In genomic region chr17:28899427-28899826, GRCm38 (mm10) we compare ENCODE assay signal across 19 mouse cellular contexts. TPM values are rescaled to one million over a fixed set of nuclear protein-coding genes. Genes with fewer than 3 reads are reported as not detected.
DNase-seq lines count a peak whose midpoint lies in the region; ATAC-seq and TF ChIP-seq lines count a peak whose summit lies in the region.
"Had no signal": no experiment of that assay in that cellular context is flagged by ENCODE, and none has a peak within 500 bp of the region (broad histone marks: within the 10 kb centered on the region; RNA-seq: fewer than 3 reads in every experiment).

No protein-coding gene starts in this region.

- no peaks in the 10 kb centered on the region for H3K36me3 ChIP-seq in spleen, adult 2 months (ENCODE audit: control insufficient read depth, insufficient read depth, low read length)
- H3K36me3 ChIP-seq in lung, postnatal 0 days (ENCODE audit: insufficient read depth, low read length): no peaks in the 10 kb centered on the region
- H3K36me3 ChIP-seq: embryonic facial prominence, embryonic 15.5 days; forebrain, embryonic 12.5 days; heart, embryonic 15.5 days; hindbrain, embryonic 15.5 days had no signal

- DNase-seq in spleen, adult 2 months (ENCODE audit: low read depth in 1 of 2, low spot score in 2 of 2): no peak
- DNase-seq in spleen, postnatal 14 days (ENCODE audit: low spot score in 2 of 2): no peak
- DNase-seq in R1 (ENCODE audit: low read depth, low spot score): peak; percentile 46
- DNase-seq in cerebellum, adult 9-10 months: peak; percentile 80
- DNase-seq in lung, postnatal 0 days (ENCODE audit: low spot score): no peak
- no peak for DNase-seq in spleen, postnatal 10 days (ENCODE audit: low spot score in 2 of 2)
- DNase-seq: adrenal gland, adult 2 months; kidney, adult 11 months; kidney, postnatal 14 days; retina, postnatal 1 day; spleen, adult 18-20 months had no signal

- no peak for TF ChIP-seq EP300 in lung, postnatal 0 days (IDR thresholded peaks at IDR 0.05)

- no peaks in the 10 kb centered on the region for H3K9me3 ChIP-seq in lung, postnatal 0 days (ENCODE audit: low read length)
- H3K9me3 ChIP-seq: embryonic facial prominence, embryonic 15.5 days; forebrain, embryonic 12.5 days; heart, embryonic 15.5 days; hindbrain, embryonic 15.5 days had no signal

- H3K4me3 ChIP-seq in spleen, adult 2 months (ENCODE audit: extremely low read depth, insufficient read depth, insufficient read length): peak overlapping the region; percentile 33; the same call in 1 of the 2 replicates
- H3K4me3 ChIP-seq in lung, postnatal 0 days (ENCODE audit: low read depth, low read length): no peak overlapping the region
- H3K4me3 ChIP-seq: embryonic facial prominence, embryonic 15.5 days; forebrain, embryonic 12.5 days; heart, embryonic 15.5 days; hindbrain, embryonic 15.5 days; myocyte had no signal

- H3K27me3 ChIP-seq in spleen, adult 2 months (ENCODE audit: control insufficient read depth, insufficient read depth, low read length): no peaks in the 10 kb centered on the region
- no peaks in the 10 kb centered on the region for H3K27me3 ChIP-seq in lung, postnatal 0 days (replicated peaks; ENCODE audit: insufficient read depth, low read length)
- H3K27me3 ChIP-seq: embryonic facial prominence, embryonic 15.5 days; forebrain, embryonic 12.5 days; heart, embryonic 15.5 days; hindbrain, embryonic 15.5 days had no signal

- peaks cover 12% of the 10 kb centered on the region for H3K4me1 ChIP-seq in spleen, adult 2 months (ENCODE audit: control insufficient read depth, insufficient read depth, insufficient read length)
- no peaks in the 10 kb centered on the region for H3K4me1 ChIP-seq in lung, postnatal 0 days (ENCODE audit: insufficient read depth, low read depth, low read length)

- TF ChIP-seq POLR2A in spleen, adult 2 months (IDR thresholded peaks at IDR 0.05; ENCODE audit: low read depth, low read length): no peak

- TF ChIP-seq CTCF in spleen, adult 2 months (IDR thresholded peaks at IDR 0.05; ENCODE audit: extremely low read depth, insufficient read depth, insufficient read length, insufficient replicate concordance): no peak
- no peak for TF ChIP-seq CTCF in lung, postnatal 0 days (IDR thresholded peaks at IDR 0.05)

- H3K4me2 ChIP-seq in lung, postnatal 0 days (replicated peaks; ENCODE audit: low read depth, low read length): no peak overlapping the region
- H3K4me2 ChIP-seq: embryonic facial prominence, embryonic 15.5 days; forebrain, embryonic 12.5 days; heart, embryonic 15.5 days; hindbrain, embryonic 15.5 days; liver, embryonic 11.5 days had no signal

- ATAC-seq in activated CD4-positive, CD25-positive, alpha-beta regulatory T cell, adult 4 months: no peak
- ATAC-seq in lung, postnatal 0 days: no peak

- no peak overlapping the region; the same call in 1 of the 2 replicates for H3K27ac ChIP-seq in spleen, adult 2 months (ENCODE audit: insufficient read depth, low read length)
- no peak overlapping the region for H3K27ac ChIP-seq in lung, postnatal 0 days (ENCODE audit: low read length)
- H3K27ac ChIP-seq: embryonic facial prominence, embryonic 15.5 days; forebrain, embryonic 12.5 days; heart, embryonic 15.5 days; hindbrain, embryonic 15.5 days had no signal

- H3K9ac ChIP-seq in lung, postnatal 0 days (replicated peaks; ENCODE audit: low read depth): no peak overlapping the region
- H3K9ac ChIP-seq: embryonic facial prominence, embryonic 15.5 days; forebrain, embryonic 12.5 days; heart, embryonic 15.5 days; hindbrain, embryonic 15.5 days had no signal

- 54% methylated on average over 19 of the region's 19 CpGs for WGBS in spleen, adult 2 months
- WGBS in lung, postnatal 0 days: 58% methylated on average over 19 of the region's 19 CpGs

RNA-seq across cellular contexts. Expression of gene 4930539E08Rik, which starts 15.7 kb away (rescaled TPM):
- polyA plus RNA-seq in spleen, adult 2 months (2012; rRNA removed): 0.37 and 0.59 TPM in 2 replicates
- polyA plus RNA-seq in activated CD4-positive, CD25-positive, alpha-beta regulatory T cell, adult 4 months (2017; shearing (Covaris generic)): 1 to 10 TPM; 1.5 to 1.6 TPM
- polyA plus RNA-seq in lung, postnatal 0 days (2015; fragmentation: Nextera tagmentation; extraction: Ambion mirVana): 0.02 TPM in 1 of 2 replicates, not detected in the other
- polyA plus RNA-seq: myocyte had no signal

RNA-seq across cellular contexts. Expression of gene Pnpla1, which starts 41.2 kb away (rescaled TPM):
- polyA plus RNA-seq in spleen, adult 2 months (2012; rRNA removed): 0.02 TPM in 1 of 2 replicates, not detected in the other
- polyA plus RNA-seq in activated CD4-positive, CD25-positive, alpha-beta regulatory T cell, adult 4 months (2017; shearing (Covaris generic)): not detected
- 0.04 TPM in 1 of 2 replicates, not detected in the other for polyA plus RNA-seq in lung, postnatal 0 days (2015; fragmentation: Nextera tagmentation; extraction: Ambion mirVana)
- polyA plus RNA-seq: forebrain, embryonic 12.5 days; heart, embryonic 15.5 days; liver, embryonic 11.5 days; lung, embryonic 16.5 days; myocyte had no signal

RNA-seq across cellular contexts. Expression of gene Pxt1, which starts 44.2 kb away (rescaled TPM):
- 0.18 and 0.28 TPM in 2 replicates for polyA plus RNA-seq in spleen, adult 2 months (2012; rRNA removed)
- under 1 TPM in 1 of 2 experiments, not detected in 1; 0.77 TPM for polyA plus RNA-seq in activated CD4-positive, CD25-positive, alpha-beta regulatory T cell, adult 4 months (2017; shearing (Covaris generic))
- polyA plus RNA-seq in lung, postnatal 0 days (2015; fragmentation: Nextera tagmentation; extraction: Ambion mirVana): 0.12 TPM in 1 of 2 replicates, not detected in the other
- polyA plus RNA-seq: forebrain, embryonic 12.5 days; heart, embryonic 15.5 days; hindbrain, embryonic 15.5 days; myocyte had no signal

RNA-seq across cellular contexts. Expression of gene Kctd20, which starts 52.3 kb away (rescaled TPM):
- polyA plus RNA-seq in spleen, adult 2 months (2012; rRNA removed): 27.4 and 58.3 TPM in 2 replicates
- 10 to 100 TPM; 32.0 to 47.5 TPM for polyA plus RNA-seq in activated CD4-positive, CD25-positive, alpha-beta regulatory T cell, adult 4 months (2017; shearing (Covaris generic))
- 44.3 and 49.5 TPM in 2 replicates for polyA plus RNA-seq in lung, postnatal 0 days (2015; fragmentation: Nextera tagmentation; extraction: Ambion mirVana)

Comparison
In these comparisons a context has a peak if more than half of its experiments do, and no peak if none do; other contexts are left out.
1. DNase-seq: peak in R1 (single experiment) and cerebellum, adult 9-10 months (single experiment); none in spleen, adult 2 months (0 of 2), spleen, postnatal 14 days (0 of 2), lung, postnatal 0 days (single experiment) and spleen, postnatal 10 days (0 of 2).